Mouse (Mus musculus) G1E (cell line): ENCODE measurements at regions not wholly inside any gene's neighbourhood (a gene's known extent, or its start where the extent isn't known, plus 50 kb on each side); places are given as distances from the start of the nearest gene placed in this dataset.

ENCODE experiments used
- ATAC-seq: 2 replicates; pipeline ENCODE4 v1.8.0; 2016; ENCODE audit warnings: mild to moderate bottlenecking; ENCODE audit not compliant: insufficient number of reproducible peaks, poor library complexity, low FRiP score, severe bottlenecking; ENCODE audit errors: extremely low read depth
- DNase-seq: peaks from one replicate; pipeline ENCODE4 v3.0.0; 2012; ENCODE audit warnings: low spot score
- H3K27me3 ChIP-seq: 2 replicates; pipeline ENCODE4 v1.6.1; 2012; ENCODE audit warnings: mild to moderate bottlenecking, low read length, inconsistent platforms; ENCODE audit not compliant: insufficient read depth
- H3K36me3 ChIP-seq: replicated peaks from 2 replicates; pipeline ENCODE3; 2012; ENCODE audit warnings: mild to moderate bottlenecking, inconsistent platforms
- H3K4me1 ChIP-seq: 2 replicates; pipeline ENCODE4 v1.6.1; 2012; ENCODE audit warnings: low read depth, low read length, inconsistent platforms, mixed read lengths; ENCODE audit not compliant: insufficient read depth
- H3K4me3 ChIP-seq: 2 replicates; pipeline ENCODE4 v1.5.1; 2012; ENCODE audit warnings: low read depth, mild to moderate bottlenecking, inconsistent platforms, low read length, moderate library complexity, mixed read lengths
- H3K9me3 ChIP-seq: replicated peaks from 2 replicates; pipeline ENCODE4 v1.6.1; 2012; ENCODE audit warnings: inconsistent platforms
- CTCF ChIP-seq: IDR thresholded peaks from 2 replicates; pipeline ENCODE4 v1.5.1; 2012; ENCODE audit warnings: low read depth, low read length, inconsistent platforms, mixed read lengths
- GATA1 ChIP-seq: IDR thresholded peaks from 2 replicates; pipeline ENCODE4 v1.6.1; 2012; ENCODE audit warnings: borderline replicate concordance, low read length, inconsistent platforms, mixed read lengths
- GATA2 ChIP-seq: IDR thresholded peaks from 2 replicates; pipeline ENCODE4 v1.6.1; 2012; ENCODE audit warnings: low read depth, low read length, inconsistent platforms, borderline replicate concordance
- POLR2AphosphoS5 ChIP-seq: IDR thresholded peaks from 2 replicates; pipeline ENCODE4 v1.6.1; 2012; ENCODE audit warnings: low read depth, low read length, inconsistent platforms; ENCODE audit not compliant: insufficient replicate concordance
- TAL1 ChIP-seq: conservative IDR thresholded peaks from 2 replicates; pipeline ENCODE4 v1.6.1; 2012; ENCODE audit warnings: low read depth, low read length, inconsistent platforms, mixed read lengths

GRCm38 (mm10) chr12:8070788-8071187, 93.3 kb downstream of the Apob start:
- H3K4me3 ChIP-seq = no peak overlapping the region

GRCm38 (mm10) chr12:8071286-8071685, 93.8 kb downstream of the Apob start:
- H3K36me3 ChIP-seq = no peaks in the 10 kb centered on the region
- no peaks in the 10 kb centered on the region for H3K4me1 ChIP-seq
- TF ChIP-seq GATA1 = no peak
- no peak for TF ChIP-seq POLR2AphosphoS5
- no peak for TF ChIP-seq GATA2
- TF ChIP-seq TAL1 = no peak
- no peak for TF ChIP-seq CTCF
- no peak overlapping the region for H3K4me3 ChIP-seq
- H3K9me3 ChIP-seq = peaks cover 20% of the 10 kb centered on the region
- no peak for DNase-seq
- H3K27me3 ChIP-seq = no peaks in the 10 kb centered on the region
- no peak for ATAC-seq

More at GRCm38 (mm10) chr12:8070788-8071187, 93.3 kb downstream of the Apob start:
- no peaks in the 10 kb centered on the region for H3K36me3 ChIP-seq
- H3K4me1 ChIP-seq = no peaks in the 10 kb centered on the region
- ATAC-seq = no peak
- no peaks in the 10 kb centered on the region for H3K27me3 ChIP-seq
- no peak for DNase-seq
- peaks cover 23% of the 10 kb centered on the region for H3K9me3 ChIP-seq
- TF ChIP-seq CTCF (no peak), GATA1 (no peak), POLR2AphosphoS5 (no peak), TAL1 (no peak), GATA2 (no peak)

- Histone ChIP-seq H3K27me3 (no peaks in the 10 kb centered on the region), H3K9me3 (0 out of 2 replicates have a peak, but pooled peaks cover 2% of the 10 kb centered on the region), H3K36me3 (no peaks in the 10 kb centered on the region), H3K4me1 (no peaks in the 10 kb centered on the region), H3K4me3 (no peak overlapping the region)
- peak; percentile 54; the same call in 1 of the 2 replicates for ATAC-seq
- DNase-seq = no peak
- TF ChIP-seq GATA2 = no peak
- no peak for TF ChIP-seq TAL1
- TF ChIP-seq CTCF = no peak
- TF ChIP-seq GATA1 = no peak
- TF ChIP-seq POLR2AphosphoS5 = no peak
These were observed 98.6 kb downstream of the Apob start for GRCm38 (mm10) chr12:8076010-8076540.

- no peaks in the 10 kb centered on the region for H3K4me1 ChIP-seq
- H3K36me3 ChIP-seq = no peaks in the 10 kb centered on the region
- no peak for DNase-seq
- H3K4me3 ChIP-seq = no peak overlapping the region
- TF ChIP-seq POLR2AphosphoS5 (no peak), CTCF (no peak), GATA2 (no peak), GATA1 (no peak), TAL1 (no peak)
- ATAC-seq = no peak
- 0 out of 2 replicates have a peak, but pooled peaks cover 2% of the 10 kb centered on the region for H3K9me3 ChIP-seq
- no peaks in the 10 kb centered on the region for H3K27me3 ChIP-seq
These were observed 99.9 kb downstream of the Apob start for GRCm38 (mm10) chr12:8077346-8077745.

- Histone ChIP-seq H3K27me3 (no peaks in the 10 kb centered on the region), H3K9me3 (peaks cover 2% of the 10 kb centered on the region; the same call in 1 of the 2 replicates), H3K4me1 (no peaks in the 10 kb centered on the region), H3K4me3 (no peak overlapping the region), H3K36me3 (no peaks in the 10 kb centered on the region)
- no peak for ATAC-seq
- TF ChIP-seq GATA2 = no peak
- no peak for TF ChIP-seq CTCF
- no peak for TF ChIP-seq TAL1
- no peak for TF ChIP-seq GATA1
- no peak for TF ChIP-seq POLR2AphosphoS5
- DNase-seq = no peak
These were observed 100.6 kb downstream of the Apob start for GRCm38 (mm10) chr12:8078046-8078445.

- no peak for TF ChIP-seq GATA2
- no peak for TF ChIP-seq GATA1
- no peak for TF ChIP-seq CTCF
- no peak for TF ChIP-seq TAL1
- no peak for TF ChIP-seq POLR2AphosphoS5
- no peak for ATAC-seq
- no peak overlapping the region for H3K4me3 ChIP-seq
These were observed 105.5 kb downstream of the Apob start for GRCm38 (mm10) chr12:8082688-8083661.

More at GRCm38 (mm10) chr12:8082688-8083661, 105.5 kb downstream of the Apob start:
- no peaks in the 10 kb centered on the region for H3K4me1 ChIP-seq
- DNase-seq = no peak
- H3K9me3 ChIP-seq = peaks cover 3% of the 10 kb centered on the region; the same call in 1 of the 2 replicates
- H3K27me3 ChIP-seq = no peaks in the 10 kb centered on the region
- no peaks in the 10 kb centered on the region for H3K36me3 ChIP-seq
